Mouse (Mus musculus) liver, adult (tissue): ENCODE results near the gene Csrnp3.

ENCODE experiments used
- GATA4 ChIP-seq: IDR thresholded peaks from 2 replicates; pipeline ENCODE4 v1.6.1; 2014; ENCODE audit warnings: mild to moderate bottlenecking, low read length; ENCODE audit not compliant: insufficient replicate concordance

The Csrnp3 gene

GRCm38 (mm10) chr2:65925363-65925941 is 79.9 kb downstream of the Csrnp3 start:
- no peak for TF ChIP-seq GATA4

GRCm38 (mm10) chr2:65926935-65927708 is 81.6 kb downstream of the Csrnp3 start:
- no peak for TF ChIP-seq GATA4

GRCm38 (mm10) chr2:65929286-65929685 is 83.7 kb downstream of the Csrnp3 start:
- no peak for TF ChIP-seq GATA4

GRCm38 (mm10) chr2:65929927-65930326 is 84.4 kb downstream of the Csrnp3 start:
- no peak for TF ChIP-seq GATA4

- no peak for TF ChIP-seq GATA4
These were observed 85.7 kb downstream of the Csrnp3 start for GRCm38 (mm10) chr2:65931313-65931712.

- TF ChIP-seq GATA4, result no peak
These were observed 86.3 kb downstream of the Csrnp3 start for GRCm38 (mm10) chr2:65931841-65932311.

- TF ChIP-seq GATA4, result no peak
These were observed 88.5 kb downstream of the Csrnp3 start for GRCm38 (mm10) chr2:65934099-65934498.

- no peak for TF ChIP-seq GATA4
These were observed 93.3 kb downstream of the Csrnp3 start for GRCm38 (mm10) chr2:65938900-65939299.

- TF ChIP-seq GATA4, result no peak
These were observed 94.8 kb downstream of the Csrnp3 start for GRCm38 (mm10) chr2:65940351-65940750.

- no peak for TF ChIP-seq GATA4
These were observed 96.8 kb downstream of the Csrnp3 start for GRCm38 (mm10) chr2:65942346-65942745.

- TF ChIP-seq GATA4, result no peak
These were observed 103.2 kb downstream of the Csrnp3 start for GRCm38 (mm10) chr2:65948808-65949207.

- TF ChIP-seq GATA4, result no peak
These were observed 108.3 kb downstream of the Csrnp3 start for GRCm38 (mm10) chr2:65953726-65954340.

GRCm38 (mm10) chr2:65955804-65956203 is 110.2 kb downstream of the Csrnp3 start:
- no peak for TF ChIP-seq GATA4

- TF ChIP-seq GATA4, result no peak
These were observed 111.2 kb downstream of the Csrnp3 start for GRCm38 (mm10) chr2:65956727-65957126.

- no peak for TF ChIP-seq GATA4
These were observed 117.9 kb downstream of the Csrnp3 start for GRCm38 (mm10) chr2:65963420-65963819.

GRCm38 (mm10) chr2:65968810-65969209 is 123.2 kb downstream of the Csrnp3 start:
- TF ChIP-seq GATA4, result no peak
